Mouse (Mus musculus) heart, adult 9 months (tissue): Measurements from ENCODE around the gene Hal.
A peak's percentile ranks its signal among the peaks of the same experiment; 100 is the strongest.
"Not testable (repeated sequence)": the region's sequence is repeated elsewhere in the genome, so short reads cannot be mapped to it uniquely, and the experiment has no call there.

Source experiments
- DNase-seq, 2 experiments: peaks; one replicate each; pipeline ENCODE4 v3.0.0; 2022; ENCODE audit warnings: low spot score in 2 of 2

Gene Hal

DNA sequence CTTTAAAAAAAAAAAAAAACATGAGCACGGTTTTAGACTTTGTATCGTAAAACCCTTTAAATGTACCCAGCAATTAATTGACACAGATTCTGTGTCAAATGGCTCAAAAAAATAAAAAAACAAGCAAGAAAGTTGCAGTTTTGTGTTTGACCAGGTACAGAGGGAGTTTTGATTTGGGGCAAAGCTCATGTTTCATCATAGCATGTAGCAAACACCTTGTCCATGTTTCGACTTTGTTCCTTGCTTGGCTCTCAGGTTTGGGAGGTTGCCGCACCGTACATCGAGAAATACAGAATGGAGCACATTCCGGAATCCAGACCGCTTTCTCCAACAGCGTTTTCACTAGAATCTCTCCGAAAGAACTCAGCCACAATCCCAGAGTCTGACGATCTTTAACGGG, 27.4 kb downstream of the Hal start:
- no peak for DNase-seq

DNA sequence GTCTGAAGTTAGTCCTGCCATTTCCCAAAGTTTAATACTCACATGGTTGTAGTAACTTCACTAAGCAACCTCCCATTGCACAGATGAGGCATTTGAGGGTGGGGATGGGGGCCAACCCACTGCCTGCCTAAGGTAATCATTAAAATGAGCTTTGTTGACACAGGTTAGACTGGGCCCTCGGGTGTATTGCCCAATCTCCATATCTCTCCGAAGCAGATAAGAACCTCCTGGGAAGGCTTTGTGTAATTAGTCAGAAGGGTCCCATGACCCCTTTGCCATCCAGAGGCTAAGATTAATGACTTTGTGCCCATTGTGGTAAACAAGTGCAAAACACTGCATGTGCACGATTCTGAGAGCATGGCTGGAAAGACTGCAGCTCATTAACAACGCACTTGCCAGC, 29.2 kb downstream of the Hal start:
- DNase-seq: no peak

DNA sequence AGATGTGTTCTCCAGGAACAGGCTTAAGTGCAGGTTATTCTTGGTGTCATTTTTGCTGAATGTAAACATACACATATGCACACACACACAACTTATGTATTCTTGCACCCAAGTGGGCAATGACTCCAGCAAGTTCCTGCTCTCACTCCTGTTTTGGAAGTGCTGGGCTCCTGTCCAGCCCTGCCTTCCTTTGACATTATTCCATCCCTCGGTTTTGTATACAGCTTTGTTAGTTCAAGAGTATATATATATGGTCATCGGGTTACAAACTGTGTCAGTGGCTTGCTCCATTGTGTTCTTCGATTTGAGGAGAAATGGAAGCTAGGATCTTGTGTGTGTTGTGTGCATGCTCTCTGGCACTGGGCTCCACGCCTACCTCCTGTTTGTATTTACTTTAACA, 29.6 kb downstream of the Hal start:
- no peak for DNase-seq

DNA sequence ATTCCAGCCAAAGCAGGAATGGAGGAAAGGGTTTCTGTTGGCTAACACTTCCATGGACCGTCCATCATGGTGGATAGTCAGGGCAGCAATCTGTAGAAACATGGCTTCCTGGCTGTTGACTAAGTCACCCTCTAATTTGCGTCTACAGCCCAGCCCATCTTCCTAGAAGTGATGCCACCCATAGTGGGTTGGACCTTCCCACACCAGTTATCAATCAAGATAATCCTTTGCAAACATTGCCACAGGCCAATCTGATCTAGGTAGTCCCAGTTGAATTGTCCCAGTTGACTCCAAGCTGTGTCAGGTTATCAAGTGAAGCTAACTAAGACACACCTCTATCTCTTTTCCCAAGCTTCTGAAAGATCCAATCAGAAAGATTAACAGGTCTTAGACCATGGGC, 30.1 kb downstream of the Hal start:
- DNase-seq: no peak

DNA sequence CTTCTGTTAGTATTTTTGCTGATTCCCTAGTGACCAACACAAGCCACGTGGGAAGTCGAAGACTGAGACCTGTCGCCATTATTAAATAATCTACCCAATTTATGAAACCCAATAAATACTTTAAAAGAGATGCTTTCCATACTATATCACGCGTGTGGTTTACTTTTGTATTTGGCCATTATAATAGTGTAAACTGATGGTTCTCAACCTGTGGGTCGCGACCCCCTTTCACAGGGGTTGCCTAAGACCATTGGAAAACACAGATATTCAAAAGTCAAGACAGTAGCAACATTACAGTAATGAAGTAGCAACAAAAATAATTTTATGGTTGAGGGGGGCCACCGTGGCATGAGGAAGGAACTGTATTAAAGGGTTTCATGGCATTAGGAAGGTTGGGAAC, 30.6 kb downstream of the Hal start:
- no peak for DNase-seq

DNA sequence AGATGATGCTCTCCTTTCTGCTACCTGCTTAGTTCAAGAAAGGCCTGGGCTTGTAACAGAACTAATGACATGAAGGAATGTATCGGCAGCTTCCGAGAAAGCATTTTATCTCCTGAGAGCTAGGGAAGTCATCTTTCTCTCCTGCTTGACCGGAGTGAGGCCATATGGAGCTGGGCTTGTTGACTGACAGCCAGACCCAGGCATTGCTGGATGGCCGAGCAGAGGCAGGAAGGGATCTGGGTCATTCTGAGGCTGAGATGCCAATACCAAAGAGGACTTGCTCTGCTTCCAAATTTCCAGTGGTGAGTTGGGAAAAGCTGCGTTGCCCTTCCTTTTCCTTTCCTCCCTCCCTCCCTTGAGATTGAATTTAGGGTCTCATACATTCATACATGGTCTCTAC, 31.2 kb downstream of the Hal start:
- DNase-seq: no peak

DNA sequence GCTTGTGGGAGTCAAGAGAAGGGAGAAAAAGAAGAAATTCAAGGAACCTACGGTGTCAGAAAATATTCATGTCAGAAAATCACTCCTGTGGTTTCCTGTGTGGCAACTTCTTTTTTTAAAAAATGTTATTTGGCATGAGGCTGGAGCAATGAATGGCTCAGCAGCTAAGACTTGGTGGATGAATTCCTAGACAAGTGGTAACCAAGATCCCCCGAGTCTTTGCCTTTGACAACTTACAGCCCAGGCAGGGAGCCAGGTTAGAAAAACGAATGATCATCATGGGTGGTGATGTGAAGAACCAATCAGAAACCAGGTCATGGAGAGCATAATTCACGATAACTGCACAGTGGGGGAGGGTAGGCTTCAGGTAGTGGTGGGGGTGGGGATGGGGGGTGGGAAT, 32.4 kb downstream of the Hal start:
- no peak for DNase-seq

DNA sequence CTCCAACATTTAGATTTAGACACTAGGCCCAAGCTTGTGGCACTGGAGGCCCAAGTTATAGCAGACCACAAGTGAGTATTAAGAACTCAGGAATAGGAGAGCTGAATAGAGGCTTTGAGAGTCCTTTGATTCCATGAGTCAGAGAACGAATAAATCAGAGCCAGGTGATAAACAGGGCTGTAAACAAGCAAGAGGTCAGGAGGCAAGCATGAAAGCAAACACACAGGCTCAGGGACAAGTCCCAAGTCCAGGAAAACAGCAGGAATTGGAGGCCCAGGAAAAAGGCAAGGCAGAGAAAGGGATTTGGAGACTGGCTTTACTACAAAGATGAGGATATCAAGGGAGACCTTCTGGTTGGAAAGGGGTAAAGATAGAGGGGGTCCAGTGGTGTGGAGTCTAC, 36.8 kb downstream of the Hal start:
- no peak for DNase-seq

DNA sequence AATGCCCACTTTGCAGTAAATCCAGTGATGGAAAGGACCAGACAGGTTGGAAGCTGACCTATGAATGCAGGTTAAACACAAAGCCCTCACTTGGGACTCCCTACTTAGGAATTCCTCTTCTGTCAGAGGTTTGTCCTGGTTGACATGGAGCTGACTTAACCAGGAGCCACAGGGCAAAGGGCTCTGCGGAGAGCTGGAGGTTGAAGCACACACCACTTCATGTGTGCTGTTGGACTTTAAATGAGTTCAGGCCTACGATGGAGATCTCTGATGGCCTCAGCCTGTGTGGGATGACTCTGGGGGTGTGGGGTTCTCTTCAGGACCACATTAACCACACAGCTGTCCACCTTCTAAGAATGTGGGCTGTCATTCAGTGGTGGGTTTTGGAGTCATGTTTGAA, 49.7 kb downstream of the Hal start:
- no peak for DNase-seq

DNA sequence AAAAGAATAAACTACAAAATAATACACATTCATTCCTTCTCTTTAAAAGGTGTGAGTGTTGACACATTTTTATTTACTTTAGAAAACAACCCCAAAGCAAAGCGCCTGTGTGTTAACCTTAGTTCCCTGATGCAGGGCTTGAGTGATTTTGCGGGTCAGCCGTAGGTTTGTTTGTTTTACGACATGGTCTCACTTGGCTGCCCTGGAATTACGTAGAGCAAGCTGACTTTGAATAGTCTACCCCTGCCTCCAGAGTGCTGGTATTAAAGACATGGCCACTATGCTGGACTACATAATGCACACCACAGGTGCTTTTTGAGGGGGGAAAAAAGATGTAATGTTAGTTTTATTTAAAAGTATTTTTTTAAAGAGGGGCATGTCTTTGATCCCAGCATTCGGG, 50.2 kb downstream of the Hal start:
- no peak for DNase-seq

DNA sequence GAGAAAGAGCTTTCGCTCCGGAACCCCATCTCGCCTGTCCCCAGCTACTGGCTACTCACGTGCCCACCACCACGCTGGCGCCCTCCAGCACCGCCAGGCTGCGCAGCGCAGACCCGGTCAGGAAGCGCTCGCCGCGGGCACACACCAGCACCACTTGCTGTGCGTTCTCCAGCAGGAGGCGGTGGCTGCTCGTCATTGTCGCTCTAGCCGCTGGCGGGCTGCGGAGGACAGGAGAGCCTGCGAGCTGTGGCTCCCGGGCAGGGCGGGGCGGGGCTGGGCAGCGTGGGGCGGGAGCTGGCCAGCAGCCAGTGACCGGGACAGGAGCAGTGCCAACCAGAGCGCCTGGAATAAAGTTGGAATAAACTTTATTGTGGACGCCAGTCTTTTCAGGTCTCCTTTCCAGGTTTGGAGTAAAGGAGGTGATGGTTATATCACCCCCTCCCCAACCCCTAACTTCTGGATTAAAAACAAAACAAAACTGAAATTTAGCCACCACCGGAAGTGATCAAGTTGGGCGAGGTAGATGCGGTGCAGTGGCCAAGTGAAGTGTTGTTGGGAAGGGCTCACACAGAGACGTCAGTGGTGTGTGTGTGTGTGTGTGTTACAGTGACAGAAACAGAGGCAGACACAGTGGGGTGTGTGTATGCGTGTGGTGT, 51.3 kb downstream of the Hal start, which contains the start of gene Amdhd1:
Gene Amdhd1 (minus strand): TSS at position 259 of the 656 bp plus-strand sequence.
- peak; percentile 71 to 74 for DNase-seq

DNA sequence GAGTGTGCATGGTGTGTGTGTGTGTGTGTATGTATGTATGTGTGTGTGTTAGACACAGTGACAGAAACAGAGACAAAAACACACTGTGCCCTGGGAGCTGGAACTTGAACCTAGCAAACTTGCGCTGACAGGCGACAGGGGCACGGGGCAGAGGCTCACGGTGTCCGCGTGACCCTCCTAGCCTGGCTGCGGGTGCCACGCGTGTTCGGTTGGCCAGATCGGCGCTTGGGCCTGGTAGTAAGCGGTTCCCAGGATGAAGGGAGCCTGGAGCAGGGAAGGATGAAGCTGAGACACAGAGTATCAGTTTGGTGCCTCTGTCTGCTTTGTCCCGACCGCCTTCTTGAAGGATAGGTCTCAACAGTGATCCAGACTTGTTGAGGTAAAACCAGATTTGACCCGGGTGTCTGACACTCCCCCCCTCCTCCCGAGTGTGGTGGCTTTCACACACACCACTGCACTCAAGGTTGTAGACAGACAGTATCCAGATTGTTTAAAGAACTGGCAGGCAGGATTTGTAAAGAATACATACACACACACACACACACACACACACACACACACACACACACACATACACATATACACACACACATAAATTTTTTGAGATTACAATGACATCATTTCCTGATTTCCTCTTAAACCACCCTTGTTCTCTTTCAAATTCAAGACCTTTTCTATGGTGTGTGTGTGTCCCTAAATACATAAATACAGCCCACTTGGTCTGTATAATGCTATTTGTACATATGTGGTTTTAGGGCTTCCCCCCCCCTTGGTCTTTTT, 52.1 kb downstream of the Hal start, which contains the start of gene Ccdc38:
Gene Ccdc38 (plus strand): TSS at position 202 of the 780 bp plus-strand sequence.
- no peak for DNase-seq

DNA sequence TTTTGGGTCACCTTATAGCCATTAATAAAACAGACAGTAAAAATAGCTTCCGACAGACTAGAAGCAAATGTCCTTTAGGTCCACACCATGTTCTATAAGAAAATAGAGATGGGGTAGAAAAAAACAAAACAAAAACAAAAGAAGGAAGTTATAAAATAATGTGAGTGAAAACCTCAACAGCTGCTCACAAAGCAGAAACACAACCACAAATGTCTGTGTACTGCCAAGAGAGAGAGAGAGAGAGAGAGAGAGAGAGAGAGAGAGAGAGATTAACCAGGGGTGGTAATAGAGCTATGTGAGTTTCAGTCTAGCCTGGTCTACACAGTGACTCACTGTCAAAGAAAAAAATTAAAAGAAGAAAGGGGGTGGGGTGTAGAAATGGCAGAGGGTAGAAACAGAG, 53.0 kb downstream of the Hal start:
- no peak for DNase-seq

DNA sequence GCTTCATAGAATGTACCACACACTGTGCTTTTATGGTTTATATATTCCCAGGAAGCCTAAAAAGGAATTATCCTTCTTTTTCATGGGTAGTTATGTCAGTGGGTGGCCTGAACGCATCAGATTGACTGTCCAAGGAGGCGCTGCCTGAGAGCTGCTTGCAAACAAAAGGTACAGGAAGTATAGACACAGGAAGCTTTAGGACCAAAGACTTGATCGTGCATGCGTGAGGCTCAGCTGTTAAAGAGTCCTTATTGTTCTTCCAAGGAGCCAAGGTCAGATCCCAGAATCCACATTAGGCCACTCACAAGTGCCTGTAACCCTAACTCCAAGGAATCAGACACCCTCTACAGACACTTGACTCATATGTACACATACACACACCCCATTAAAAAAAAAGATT, 53.8 kb downstream of the Hal start:
- no peak for DNase-seq

DNA sequence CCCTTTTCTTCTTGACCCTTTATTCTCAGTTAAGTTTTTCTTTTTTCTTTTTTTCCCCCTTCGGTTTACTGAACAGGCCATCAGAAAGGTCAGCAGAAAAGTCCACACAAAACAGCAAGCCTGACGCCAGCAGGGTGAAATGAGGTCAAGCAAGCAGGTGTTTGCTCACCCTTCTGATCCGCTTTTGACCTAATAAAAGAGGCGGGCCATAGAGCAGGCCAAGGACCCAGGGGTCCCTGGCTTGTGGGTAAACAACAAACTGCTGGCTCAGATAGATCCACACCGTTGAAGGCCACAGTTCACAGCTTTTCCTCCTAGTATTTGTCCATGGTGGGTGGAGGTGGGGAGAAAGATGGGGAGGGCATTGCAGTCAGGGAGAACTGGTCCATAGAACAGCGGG, 54.6 kb downstream of the Hal start:
- DNase-seq: no peak

DNA sequence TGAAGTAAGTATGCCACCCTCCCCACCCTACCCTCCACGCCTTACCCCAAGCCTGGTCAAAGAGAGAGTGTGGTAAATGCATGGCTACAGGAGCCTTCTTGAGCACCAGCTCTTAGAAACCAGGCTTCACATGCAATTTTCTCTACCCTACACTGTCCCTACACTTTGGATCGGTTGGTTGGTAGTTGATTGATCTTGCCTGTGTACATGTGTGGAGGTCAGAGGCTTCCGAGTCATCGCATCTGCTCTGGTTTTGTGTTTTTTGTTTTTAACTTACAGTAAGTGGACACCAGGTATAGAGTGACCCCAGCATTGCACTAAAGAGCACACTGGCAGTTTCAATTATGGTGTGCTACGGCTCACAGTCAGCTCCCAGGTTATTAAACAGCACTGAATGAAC, 55.6 kb downstream of the Hal start:
- DNase-seq: no peak

DNA sequence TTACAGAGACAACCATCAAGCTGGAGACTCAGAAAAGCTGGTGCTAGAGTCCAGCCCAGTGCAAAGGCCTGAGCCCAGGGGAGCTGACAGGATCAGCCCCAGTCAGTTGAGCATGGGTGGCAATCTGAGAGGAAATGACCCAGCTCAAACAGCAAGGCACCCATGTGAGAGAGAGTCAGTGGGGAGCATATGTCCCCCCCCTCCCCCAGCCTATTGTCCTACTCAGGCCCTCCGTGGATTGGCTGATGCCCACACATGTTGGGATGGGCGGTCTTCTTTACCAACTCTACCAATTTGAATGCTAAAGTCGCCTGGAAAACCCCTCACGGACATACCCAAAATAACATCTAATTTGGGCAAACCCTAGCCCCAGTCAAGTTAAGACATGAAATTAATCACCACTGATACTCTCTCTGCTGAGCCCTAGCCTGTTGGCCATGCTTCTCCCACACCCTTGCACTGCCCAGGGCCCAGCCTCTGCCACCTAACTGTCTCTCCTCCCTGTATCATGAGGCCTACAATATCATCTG, 59.2 kb downstream of the Hal start:
- DNase-seq: no peak

DNA sequence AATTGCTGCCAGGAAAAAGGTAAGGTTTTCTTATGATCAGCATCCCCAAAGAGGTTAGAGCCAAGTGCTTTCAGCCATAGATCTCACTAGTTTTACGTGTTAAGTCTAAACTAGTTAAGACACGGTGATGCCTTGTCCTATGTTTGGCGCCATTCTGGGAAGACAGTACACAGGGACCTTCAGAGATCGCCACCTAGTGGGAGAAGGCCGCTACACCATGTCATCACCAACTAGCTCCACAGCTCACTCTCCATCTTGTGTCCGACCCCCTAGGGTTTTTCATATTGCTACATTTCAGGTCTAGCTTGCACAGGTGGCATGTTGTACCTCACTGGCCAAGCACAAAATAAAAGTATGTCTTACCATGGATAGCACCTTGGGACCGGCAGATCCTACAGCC, 60.4 kb downstream of the Hal start:
- DNase-seq: peak; percentile 17 to 59

DNA sequence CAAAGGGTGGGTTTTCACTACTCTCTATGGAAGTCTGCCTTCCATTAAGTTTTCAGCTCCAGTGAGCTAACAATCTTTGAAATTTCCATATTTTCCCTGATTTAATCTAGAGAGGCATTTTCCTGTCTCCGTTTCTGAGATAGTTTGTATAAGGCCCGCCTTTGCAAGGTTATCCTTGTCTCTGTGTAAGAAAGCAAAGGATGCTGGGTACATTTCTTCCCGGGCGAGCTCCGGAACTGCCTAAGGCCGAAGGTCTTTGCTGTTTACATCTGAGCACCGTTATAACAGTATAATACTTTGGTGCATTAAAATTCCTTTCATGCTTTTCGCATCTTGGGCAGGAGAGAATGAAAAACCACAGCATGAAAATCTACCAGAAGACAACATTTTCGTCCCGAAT, 61.3 kb downstream of the Hal start:
- DNase-seq: no peak

DNA sequence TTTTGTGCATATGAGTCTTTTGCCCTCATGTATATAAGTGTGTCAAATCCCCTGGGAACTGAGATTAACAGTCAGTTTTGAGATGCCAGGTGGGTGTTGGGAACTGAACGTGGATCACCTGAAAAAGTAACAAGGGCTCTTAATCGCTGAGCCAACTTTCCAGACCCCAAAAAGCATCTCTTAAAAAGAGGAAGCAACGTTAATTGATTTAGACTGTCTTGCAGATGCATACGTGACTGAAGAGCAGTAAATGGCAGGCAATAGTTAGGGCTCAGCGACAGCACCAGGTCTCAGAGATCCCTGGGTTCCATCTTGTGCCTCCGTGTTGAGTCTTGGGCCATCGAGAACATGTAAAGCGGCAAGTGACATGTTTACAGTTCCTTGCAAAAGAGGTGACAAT, 64.0 kb downstream of the Hal start:
- no peak for DNase-seq

DNA sequence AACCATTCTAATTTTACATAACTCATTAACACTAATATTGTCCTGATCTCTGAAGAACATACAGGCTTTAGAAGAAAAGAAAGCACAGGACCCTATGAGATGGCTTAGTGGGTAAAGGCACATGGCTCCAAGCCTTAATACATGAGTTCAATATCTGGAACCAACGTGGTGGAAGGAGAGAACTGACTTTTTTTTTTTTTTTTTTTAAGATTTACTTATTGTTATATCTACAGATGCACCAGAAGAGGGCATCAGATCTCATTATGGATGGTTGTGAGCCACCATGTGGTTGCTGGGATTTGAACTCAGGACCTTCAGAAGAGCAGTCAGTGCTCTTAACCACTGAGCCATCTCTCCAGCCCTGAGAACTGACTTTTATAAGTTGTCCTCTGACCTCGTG, 69.4 kb downstream of the Hal start:
- not testable (repeated sequence) for DNase-seq

DNA sequence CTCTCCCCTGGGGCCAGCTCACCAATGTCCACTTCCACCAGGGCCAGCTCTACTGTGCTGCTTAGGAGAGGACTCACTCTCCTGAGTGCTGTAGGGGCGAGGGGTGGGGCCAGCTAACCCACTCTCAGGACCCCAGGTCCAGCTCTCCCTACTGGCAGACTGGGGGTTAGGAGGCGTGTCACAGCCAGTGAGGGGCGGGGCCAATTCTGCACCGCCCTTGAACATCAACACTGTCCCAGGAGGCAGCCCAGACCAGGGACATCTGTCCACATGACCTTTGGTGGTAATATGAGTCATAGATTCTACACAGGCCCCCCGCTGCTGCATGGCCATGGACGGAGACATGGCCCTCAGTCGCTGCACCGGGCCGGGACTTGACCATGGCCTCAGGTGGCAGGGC, 71.2 kb downstream of the Hal start:
- DNase-seq: no peak

DNA sequence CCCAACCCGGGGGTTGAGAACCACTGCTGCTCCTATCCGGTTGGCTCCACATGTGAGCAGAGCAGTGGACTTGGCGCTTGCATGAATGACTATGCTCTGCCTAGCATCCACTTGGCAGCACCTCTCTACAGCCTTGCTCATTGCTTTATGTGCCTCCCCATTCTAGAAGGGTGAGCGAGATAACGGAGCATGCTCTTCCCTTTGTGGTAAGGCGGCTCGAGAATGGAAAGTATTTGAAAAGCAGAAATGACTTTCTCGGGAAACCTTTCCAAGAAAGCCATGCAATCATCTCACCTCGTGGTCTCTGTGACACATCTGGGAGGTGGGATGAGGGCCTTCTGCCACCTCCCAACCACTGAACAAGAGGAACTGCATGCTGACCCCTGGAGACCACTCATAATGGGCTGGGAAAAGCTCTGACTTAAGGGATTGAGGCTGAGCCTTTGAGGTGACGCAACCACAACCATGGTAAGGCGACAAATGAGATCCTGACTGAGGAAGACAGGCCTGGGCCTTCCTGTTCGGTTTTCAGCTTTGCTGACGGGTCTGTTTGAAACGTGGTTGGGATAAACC, 76.0 kb downstream of the Hal start:
- DNase-seq: no peak
